ENCODE assay signal across 10 mouse cellular contexts in genomic region chr2:115384414-115385180, GRCm38 (mm10).
DNase-seq lines count a peak whose midpoint lies in the region; ATAC-seq lines count a peak whose summit lies in the region.
"Had no signal": no experiment of that assay in that cellular context is flagged by ENCODE, and none has a peak within 500 bp of the region (broad histone marks: within the 10 kb centered on the region; RNA-seq: fewer than 3 reads in every experiment).

No protein-coding gene starts in this region.

- DNase-seq in lung, postnatal 14 days = no peak
- peak; percentile 33 for DNase-seq in kidney, postnatal 14 days
- DNase-seq in cerebellum, adult 18-20 months = no peak
- DNase-seq: gastrocnemius, postnatal 25 days; spleen, adult 18-20 months had no signal

- H3K36me3 ChIP-seq in lung, embryonic 15.5 days = no peaks in the 10 kb centered on the region
- H3K36me3 ChIP-seq in heart, embryonic 16.5 days (ENCODE audit: control insufficient read depth, insufficient read depth) = no peaks in the 10 kb centered on the region
- no peaks in the 10 kb centered on the region for H3K36me3 ChIP-seq in stomach, embryonic 15.5 days

- no peaks in the 10 kb centered on the region for H3K9me3 ChIP-seq in lung, embryonic 15.5 days
- no peaks in the 10 kb centered on the region for H3K9me3 ChIP-seq in heart, embryonic 16.5 days (replicated peaks; ENCODE audit: control insufficient read depth, low read length)
- no peaks in the 10 kb centered on the region for H3K9me3 ChIP-seq in stomach, embryonic 15.5 days

- no peak overlapping the region for H3K9ac ChIP-seq in lung, embryonic 15.5 days
- H3K9ac ChIP-seq in heart, embryonic 16.5 days (ENCODE audit: low read length) = no peak overlapping the region
- H3K9ac ChIP-seq in stomach, embryonic 15.5 days = no peak overlapping the region

- no peaks in the 10 kb centered on the region for H3K27me3 ChIP-seq in lung, embryonic 15.5 days
- no peaks in the 10 kb centered on the region for H3K27me3 ChIP-seq in heart, embryonic 16.5 days (ENCODE audit: control insufficient read depth, insufficient read depth, low read length)
- no peaks in the 10 kb centered on the region for H3K27me3 ChIP-seq in stomach, embryonic 15.5 days (replicated peaks)
- H3K27me3 ChIP-seq: Patski had no signal

- peak overlapping the region; percentile 38 for H3K4me2 ChIP-seq in lung, embryonic 15.5 days
- peak overlapping the region; percentile 58 for H3K4me2 ChIP-seq in heart, embryonic 16.5 days (ENCODE audit: low read depth, low read length)
- peak overlapping the region; percentile 2; the same call in 1 of the 2 replicates for H3K4me2 ChIP-seq in stomach, embryonic 15.5 days

- H3K4me1 ChIP-seq in lung, embryonic 15.5 days = peaks cover 15% of the 10 kb centered on the region
- peaks cover 16% of the 10 kb centered on the region for H3K4me1 ChIP-seq in heart, embryonic 16.5 days (ENCODE audit: control insufficient read depth, insufficient read depth, low read length)
- H3K4me1 ChIP-seq in stomach, embryonic 15.5 days = 0 out of 2 replicates have a peak, but pooled peaks cover 6% of the 10 kb centered on the region

- no peak overlapping the region for H3K27ac ChIP-seq in lung, embryonic 15.5 days
- peak overlapping the region; percentile 89 for H3K27ac ChIP-seq in heart, embryonic 16.5 days (ENCODE audit: low read length)
- peak overlapping the region; percentile 61; the same call in 1 of the 2 replicates for H3K27ac ChIP-seq in stomach, embryonic 15.5 days

- ATAC-seq in lung, embryonic 15.5 days (ENCODE audit: borderline replicate concordance, extremely low read depth, low FRiP score, low TSS enrichment) = peak; percentile 89; the same call in 1 of the 2 replicates
- peak; percentile 86 for ATAC-seq in heart, embryonic 16.5 days (replicated peaks; ENCODE audit: extremely low read depth, insufficient read depth, low FRiP score)
- peak; percentile 66; the same call in 1 of the 2 replicates for ATAC-seq in stomach, embryonic 15.5 days (ENCODE audit: insufficient read depth, low FRiP score, low read depth)
- no peak for ATAC-seq in activated CD4-positive, CD25-positive, alpha-beta regulatory T cell, adult 4 months
- ATAC-seq: Patski had no signal

- 34% methylated on average over 13 of the region's 13 CpGs for WGBS in lung, embryonic 15.5 days
- 29% methylated on average over 13 of the region's 13 CpGs for WGBS in heart, embryonic 16.5 days
- 36% methylated on average over 13 of the region's 13 CpGs for WGBS in stomach, embryonic 15.5 days

- no peak overlapping the region for H3K4me3 ChIP-seq in lung, embryonic 15.5 days
- peak overlapping the region; percentile 22; the same call in 1 of the 2 replicates for H3K4me3 ChIP-seq in heart, embryonic 16.5 days (ENCODE audit: low read length)
- H3K4me3 ChIP-seq in stomach, embryonic 15.5 days (replicated peaks) = no peak overlapping the region

Comparison
In these comparisons a context has a peak if more than half of its experiments do, and no peak if none do; other contexts are left out.
1. H3K4me2 ChIP-seq: peak in every context shown above with its lines; median percentile 58 in heart, embryonic 16.5 days; 38 in lung, embryonic 15.5 days; 2 in stomach, embryonic 15.5 days.